Mouse (Mus musculus): Measurements from ENCODE around the gene Lrrc36.

Gene Lrrc36

DNA sequence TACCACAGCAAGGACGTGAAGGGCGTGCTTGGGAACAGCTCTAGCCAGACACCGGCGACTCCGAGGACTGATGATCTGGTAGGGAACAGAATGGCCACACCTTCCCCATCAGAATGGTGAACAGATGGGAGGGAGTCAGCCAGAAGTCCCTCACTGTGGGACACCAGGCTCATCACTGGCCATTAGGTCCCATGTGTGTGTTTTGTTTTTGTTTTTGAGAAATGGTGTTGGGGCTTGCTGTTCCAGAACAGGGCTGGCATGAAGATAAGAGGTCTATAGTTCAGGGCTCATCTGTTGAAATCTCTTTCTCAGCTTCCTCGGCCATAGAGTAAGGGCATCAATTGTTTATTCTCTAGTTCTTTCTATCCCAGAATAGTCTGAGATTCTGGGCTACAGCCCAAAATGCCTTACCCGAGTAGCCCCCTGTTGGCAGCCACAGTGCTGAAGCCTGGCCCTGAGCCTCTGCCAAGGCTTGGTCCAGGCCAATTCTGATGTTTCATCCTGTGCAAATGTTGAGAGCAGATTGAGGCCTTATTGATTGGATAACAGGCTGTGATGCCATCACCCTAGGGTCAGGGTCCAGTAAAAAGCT lies 53.4 kb downstream of the Lrrc36 start:
- no peak for DNase-seq (ENCODE audit: low read depth)

DNA sequence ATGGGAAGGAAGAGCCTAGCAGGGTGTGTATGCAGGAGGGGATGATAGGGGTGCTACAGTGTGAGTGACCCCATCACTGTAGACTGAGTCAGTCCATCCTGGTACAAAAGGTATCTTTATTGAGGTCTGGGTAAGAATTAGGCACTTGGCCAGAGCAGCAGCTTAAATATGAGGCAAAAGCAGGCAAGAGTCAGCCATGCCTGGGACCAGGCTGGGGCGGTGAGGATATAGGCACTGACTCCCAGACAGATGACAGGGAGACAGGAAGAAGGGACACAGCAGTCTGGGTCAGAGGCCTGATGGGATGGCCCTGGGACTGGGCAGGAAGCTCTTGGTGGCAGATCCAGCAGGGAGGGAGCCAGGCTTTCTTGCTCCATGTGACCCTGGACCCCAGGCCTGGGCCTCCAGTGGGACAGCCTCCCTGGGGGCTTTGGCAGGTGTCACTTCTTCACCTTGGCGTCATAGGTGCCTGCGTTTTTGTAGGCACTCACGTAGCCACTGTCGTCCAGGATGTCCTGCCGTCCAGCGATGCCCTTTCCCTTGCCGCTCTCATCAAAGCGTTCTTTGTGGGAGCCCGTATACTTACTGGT lies 54.1 kb downstream of the Lrrc36 start:
- DNase-seq (ENCODE audit: low read depth): no peak

DNA sequence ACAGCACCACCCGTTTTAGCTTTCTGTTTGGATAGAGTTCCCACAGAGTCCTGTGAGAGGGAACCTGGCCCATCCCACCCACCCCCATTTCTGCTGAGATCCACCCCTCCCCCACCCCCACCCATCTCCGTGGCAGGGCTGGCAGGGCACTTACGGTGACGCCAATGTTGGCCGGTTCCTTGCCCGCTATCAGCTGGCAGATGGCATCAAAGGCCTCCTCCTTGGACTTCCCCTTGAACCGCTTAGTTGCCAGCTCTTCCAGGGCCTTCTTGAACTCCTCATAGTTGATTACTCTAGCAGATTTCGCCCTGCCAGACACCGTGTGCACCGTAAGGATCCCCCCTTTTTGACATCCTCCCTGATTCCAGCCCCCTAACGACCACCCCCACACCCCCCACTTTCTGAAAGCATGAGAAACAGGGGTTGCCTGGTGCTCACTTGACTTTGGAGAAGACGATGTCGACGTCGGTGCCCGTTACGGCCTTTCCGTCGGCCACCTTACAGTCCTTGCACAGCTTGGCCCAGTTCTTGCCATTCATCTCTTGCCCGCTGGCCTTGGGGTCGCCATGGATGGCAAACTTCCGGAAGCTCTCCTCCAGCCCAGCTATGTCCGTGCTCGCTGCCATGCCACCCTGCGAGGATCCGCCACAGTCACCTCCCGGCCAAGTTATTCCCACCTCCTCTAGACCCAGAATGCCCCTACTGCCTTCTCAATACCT lies 54.8 kb downstream of the Lrrc36 start:
- no peak for DNase-seq (ENCODE audit: low read depth)

DNA sequence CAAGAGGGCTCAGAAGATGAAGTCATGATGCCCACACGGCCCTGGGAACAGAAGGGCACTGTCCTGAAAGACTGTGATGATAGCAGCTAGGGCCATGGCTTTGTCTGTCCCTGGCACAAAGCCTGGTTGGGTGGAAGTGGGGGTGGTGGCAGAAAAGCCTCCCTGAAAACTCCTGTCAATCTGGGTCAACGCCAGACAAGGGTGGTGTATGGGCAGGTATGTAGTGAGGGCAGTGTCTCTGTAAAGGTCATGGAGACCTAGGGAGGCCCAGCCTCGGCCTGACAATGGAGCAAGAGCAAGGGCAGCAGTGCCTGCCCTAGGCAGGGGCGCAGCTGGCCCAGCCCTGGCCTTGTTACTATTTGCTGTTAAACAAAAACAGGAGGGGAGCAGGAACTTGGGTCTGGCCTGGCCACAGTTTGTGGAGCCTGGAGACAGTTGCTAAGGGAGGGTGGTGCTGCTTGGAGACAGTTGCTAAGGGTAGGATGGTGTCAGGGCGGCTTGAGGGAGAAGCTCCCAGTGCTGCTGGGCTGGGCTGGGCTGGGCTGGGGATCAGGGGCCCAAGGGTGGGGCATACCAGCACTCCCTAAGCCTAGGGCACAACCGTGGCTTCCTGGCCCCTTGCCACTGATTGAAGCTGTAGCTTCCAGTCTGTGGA lies 55.8 kb downstream of the Lrrc36 start:
- no peak for DNase-seq (ENCODE audit: low read depth)

DNA sequence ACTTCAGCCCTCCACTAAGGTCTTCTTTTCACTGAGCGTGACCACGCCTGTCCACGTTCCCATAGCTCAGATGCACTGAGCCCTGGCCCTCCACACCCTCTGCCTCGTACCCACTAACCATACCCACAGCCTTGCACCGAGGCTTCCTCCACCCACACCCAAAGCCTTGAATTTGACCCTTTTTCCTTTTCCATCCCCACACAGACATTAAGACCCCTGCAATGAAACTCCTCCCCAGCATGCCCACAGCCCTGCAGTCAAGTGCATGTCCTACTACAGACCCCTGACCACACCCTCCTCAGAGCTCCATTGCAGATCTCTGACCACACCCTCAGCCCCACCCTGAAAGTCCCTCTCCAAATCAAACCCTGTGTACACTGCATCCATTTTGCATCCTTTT lies 56.4 kb downstream of the Lrrc36 start:
- DNase-seq (ENCODE audit: low read depth): no peak

DNA sequence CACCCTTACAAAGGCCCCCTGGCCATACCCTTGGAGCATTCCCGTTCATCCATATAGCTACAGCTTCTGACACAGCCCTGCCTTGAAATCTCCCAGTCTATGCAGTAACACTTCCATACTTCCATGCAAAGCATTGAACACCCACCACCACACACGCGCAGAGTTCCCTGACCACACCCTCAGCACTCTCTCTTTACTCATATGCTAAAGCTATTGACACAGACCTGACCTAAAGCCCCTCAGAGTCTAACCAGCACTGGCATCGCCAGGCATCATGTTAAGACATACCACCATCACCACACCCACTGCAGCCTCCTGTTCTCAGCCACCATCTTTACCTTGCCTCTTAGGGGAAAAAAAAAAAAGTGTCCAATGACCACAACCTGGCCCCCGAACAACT lies 56.9 kb downstream of the Lrrc36 start:
- no peak for DNase-seq (ENCODE audit: low read depth)

DNA sequence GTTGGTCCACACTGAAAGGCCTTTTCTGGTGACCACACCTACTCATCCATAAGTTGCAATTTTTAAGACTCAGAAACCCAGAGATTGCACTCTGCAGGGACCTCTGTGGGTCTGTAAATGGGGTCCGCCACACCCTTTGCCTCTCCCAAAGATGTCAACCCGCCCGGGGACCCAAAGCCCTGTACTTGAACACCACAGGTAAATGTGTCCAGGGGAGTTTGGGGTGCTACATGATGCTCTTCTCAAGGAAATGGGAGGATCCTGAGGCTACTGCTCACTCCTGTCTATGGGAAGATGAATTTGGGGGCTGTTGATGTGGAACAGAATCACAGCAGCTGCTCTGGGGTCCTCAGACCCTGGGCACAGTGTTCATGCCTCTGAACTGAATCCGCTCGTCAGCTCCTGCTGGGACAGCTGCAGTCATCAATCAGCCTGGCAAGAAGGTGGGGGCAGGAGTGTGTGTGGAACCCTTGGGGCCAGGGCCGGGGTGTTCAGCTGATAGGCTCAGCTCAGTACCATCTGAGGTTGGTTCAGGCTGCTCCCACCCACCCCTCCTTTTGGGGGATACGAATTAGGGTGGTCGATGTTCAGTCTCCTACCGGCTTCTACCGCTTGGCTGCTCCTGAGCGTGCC lies 57.4 kb downstream of the Lrrc36 start:
- no peak for DNase-seq (ENCODE audit: low read depth)

DNA sequence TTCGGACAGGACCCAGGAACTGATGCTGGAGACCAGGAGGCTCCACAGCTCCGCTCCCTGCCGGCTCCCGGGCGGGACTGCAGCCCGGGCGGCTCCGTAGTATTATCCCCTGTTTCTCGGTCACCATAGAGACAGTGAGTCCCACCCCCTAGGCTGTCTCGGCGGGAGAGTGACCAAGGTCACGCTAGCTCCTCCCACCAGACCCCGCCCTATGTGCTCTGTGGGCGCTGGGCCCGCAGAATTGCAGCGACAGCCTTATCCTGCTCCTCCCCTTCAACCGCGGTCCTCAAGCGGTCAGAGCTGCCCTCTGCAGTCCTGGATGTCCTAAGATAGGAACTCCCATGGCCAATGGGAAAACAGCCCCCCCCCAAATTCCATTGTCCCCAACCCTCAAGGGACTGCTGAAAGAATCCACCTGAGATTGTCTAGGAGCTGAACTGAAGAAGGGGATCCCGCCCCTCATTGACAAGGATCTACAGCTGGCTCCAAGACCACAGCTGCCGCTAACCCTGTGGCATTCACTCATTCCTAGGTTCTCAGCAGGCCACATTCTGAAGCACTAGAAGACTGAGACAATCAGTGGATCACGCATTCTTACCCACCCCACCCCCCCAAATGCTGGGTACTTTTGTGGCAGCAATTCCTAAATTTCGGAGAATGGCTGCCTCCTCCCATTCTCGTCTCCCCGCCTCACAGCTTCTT lies 58.1 kb downstream of the Lrrc36 start, which contains the start of gene Tppp3:
Tppp3 (minus strand) TSS at position 213 of the 702 bp plus-strand sequence.
- DNase-seq (ENCODE audit: low read depth): peak; percentile 51

DNA sequence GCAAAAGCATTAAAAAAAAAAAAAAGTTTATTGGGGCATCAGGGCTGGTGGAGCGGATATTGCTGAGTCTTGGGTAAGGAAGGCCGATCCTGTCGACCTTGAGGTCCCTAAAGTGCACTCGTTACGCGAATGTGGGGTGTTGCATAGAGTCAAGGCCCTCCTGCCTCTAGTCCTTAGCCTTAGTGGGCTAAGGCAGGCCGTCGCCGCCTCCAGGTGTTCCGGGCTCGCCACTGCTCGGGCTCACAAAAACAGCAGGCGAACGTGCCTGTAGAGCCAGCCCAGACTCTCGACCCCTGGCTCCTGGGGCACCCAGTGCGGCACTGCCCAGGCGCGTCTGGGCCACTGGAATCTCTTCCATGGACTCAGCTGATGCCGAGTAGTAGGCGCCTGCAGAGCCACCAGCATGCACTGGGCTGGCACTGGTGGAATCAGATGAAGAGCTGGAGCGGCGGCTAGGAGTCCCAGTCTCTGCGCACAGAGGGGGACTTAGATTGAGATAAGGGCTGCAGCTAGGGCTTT lies 59.1 kb downstream of the Lrrc36 start:
- no peak for DNase-seq (ENCODE audit: low read depth)

DNA sequence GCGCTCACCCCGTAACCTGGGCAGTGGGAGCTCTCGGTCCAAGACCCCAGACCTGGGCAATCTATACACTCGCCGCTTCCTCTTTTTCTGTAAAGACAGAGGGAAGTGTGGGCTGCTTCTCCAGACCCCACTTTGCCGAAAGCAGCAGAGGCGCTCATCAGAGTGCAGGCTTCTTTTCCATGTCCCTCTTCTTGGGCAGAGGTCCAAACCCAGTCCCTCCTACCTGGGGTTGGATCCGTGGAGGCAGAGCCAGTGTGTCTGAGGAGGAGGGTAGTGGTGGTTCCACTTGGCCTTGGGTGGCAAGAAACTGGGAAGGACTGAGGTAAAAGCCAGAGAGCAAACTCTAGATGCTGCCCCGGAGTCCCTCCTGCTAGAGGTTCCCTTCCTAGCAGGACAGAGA lies 59.6 kb downstream of the Lrrc36 start:
- no peak for DNase-seq (ENCODE audit: low read depth)

DNA sequence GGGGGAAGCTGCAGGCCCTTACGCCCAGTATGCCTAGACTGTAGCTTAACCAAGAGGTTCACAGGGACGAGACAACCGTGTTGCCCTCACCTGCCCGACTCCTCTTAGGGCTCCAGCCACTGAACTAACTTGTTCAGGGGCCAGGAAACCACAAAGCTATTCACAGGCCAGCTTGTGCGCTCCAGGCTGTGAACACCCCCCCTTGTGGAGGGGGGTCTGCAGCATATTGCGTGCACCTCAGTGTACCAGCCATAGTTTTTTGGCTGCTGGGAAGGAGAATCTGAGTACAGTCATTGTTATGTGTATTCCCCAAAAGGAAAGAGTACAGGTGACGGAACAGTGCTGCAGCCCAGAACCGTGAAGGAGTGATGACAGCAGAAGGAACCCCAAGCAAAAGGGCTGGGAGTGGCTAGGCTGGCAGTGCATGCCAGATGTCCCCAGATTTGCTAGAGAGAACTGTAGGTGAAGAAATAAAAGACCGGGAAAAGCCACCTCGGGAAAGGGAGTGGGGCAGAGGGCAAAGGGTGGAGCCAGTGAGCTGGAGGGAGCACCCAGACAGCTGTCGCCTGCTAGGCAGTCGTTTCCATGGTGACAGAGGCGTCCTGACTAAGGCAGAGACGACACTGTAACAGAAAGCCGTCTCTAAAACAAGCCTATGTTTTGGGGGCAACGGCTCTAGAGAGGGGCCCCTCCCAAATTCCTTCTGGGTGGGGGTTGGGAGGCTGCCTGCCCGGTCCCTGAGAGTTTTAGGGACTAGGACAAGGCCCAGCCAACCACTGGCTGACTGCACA lies 60.6 kb downstream of the Lrrc36 start:
- DNase-seq (ENCODE audit: low read depth): no peak

DNA sequence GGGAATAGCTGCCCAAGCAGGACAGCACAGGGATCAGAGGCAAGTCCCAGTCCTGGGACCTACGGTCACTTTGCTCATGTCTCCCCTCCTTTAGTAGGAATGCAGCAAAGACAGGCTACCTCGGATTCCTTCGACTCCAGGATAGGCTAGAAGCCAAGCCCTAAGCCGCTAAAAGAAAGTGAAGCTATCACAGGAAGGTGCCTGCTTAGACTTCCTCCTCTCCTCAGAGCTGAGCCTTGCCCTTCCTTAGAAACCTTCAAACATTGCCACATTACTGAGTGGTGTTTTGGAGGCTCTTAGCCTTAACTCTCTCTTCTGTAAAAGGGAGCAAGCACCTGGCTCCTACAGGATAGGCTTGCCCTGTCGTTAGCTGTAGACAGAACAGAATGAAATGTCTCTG lies 61.3 kb downstream of the Lrrc36 start:
- no peak for DNase-seq (ENCODE audit: low read depth)

DNA sequence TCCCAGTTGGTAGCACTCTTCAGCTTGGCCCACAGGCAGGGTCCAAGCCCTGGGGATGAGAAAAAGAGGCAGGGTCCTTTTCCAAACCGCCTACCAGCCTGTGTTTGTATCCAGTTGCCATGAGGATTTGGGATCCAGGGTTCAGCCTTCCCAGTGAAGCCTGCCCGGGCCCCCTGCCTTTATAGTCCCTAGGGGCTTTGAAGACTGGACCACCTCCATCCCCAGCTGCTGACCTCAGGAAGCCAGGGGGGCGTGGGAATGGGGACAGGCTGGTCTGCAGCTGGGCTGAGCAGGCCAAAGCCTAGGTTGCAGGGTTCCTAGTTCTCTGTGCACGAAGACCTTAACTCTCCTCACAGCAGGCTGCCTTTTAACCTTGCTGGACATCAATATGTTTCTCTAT lies 61.9 kb downstream of the Lrrc36 start:
- DNase-seq (ENCODE audit: low read depth): no peak

DNA sequence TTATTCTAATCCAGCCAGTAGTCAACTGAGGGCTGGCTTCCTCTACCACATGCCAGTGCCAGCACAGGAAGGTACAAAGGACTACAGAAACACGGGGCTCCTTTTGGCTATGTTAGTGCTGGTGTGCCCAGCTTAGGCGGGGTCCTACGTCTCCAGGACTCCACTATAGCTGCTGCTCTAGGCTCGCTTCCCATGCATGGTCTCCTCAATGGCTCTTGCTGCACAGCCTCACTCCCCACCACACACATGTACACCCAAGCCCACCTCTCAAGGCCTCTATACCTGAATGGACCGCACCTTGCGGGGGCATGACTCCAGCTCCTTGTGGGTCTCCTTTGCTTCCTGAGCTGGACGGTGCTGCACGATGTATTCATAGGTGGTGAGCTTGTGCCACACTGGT lies 62.4 kb downstream of the Lrrc36 start:
- DNase-seq (ENCODE audit: low read depth): no peak

DNA sequence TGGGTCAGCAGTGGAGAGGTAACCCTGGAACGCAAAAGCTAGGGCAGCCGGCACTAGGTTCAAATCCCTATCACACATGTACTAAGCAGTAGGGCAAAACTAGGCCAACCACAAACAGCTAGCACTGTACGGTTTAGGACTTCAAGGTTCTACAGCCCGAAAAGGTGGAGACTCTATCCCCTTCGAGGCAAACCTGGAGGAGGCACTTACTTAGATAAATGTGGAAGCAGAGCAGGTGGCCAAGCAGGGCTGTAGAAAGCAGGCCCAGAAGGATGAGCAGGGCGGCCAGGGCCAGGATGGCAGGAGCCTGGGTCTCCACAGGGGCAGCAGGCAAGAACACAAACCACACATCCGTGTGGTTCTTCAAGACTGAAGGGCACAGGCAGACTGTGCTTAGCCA lies 62.8 kb downstream of the Lrrc36 start:
- DNase-seq (ENCODE audit: low read depth): no peak

DNA sequence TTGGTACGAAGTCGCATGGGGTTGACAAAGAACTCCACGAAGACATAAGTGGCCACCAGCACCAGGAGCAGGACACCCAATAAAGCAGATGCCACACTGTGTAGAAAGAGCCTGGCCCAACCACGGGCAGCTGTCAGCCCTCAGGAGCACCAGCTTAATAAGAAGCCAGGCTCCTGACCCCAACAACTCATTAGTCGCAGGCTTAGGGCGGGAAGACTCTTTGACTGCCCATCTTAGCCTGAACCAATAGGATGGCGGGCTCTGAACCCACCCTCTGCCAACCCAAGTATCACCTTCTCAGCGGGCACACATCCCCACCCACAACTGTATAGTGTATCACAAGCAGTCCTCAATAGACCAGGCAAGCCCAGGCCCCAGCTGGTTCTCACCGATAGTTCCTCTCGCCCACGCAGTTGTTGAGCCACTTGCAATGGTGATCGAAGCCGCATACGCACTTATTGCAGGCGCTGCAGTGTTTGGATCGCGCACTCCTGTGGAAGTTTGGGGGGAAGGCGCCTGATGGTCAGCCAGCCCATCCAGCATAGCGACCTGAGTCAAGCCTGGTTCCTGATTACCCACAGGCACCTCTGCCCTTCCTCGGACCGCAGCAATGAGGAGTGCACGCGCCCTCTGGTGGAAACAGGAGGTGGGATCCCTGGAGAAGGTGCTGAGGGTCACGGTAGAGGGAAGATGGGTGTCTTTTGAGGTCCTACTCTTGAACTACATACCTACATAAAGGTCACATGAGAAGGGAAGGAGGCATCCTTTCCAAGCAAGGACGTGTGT lies 63.5 kb downstream of the Lrrc36 start:
- no peak for DNase-seq (ENCODE audit: low read depth)

DNA sequence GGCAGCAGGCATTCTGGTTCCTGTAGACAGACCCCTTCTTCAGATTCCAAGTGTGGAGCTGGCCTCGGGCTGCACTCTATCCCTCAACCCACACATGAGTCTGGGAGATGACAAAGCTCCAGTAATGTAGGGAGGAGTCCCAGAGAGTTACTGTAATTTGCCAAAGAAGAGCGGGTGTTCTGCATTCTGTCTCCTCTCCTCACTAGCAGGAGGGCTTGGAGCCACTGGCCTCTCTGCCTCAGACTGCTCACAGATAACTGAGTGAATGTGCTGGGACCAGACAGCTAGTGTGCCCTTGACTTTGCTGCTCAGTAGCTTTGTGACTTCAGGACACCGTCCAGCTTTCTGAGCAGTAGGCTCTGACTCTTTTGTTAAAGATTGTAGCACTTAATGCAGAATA lies 64.4 kb downstream of the Lrrc36 start:
- no peak for DNase-seq (ENCODE audit: low read depth)

DNA sequence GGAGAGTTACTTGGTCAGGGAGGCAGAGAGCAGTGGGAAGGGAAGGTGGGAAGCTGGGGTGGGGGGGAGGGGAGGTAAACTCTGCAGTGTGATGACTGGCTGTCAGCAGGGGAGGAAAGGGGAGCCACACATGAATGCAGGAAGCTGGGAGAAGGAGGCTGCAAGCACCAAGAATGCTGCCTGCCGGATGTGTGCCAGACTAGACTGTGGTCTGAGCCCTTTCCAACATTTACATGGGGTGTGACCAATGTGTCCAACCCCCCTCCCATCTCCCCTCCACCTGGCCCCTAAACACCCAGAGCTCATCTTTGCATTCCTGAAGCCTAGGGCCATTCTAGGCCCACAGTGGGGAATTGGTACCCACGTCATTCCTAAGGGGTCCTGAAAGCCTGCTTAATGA lies 67.6 kb downstream of the Lrrc36 start:
- no peak for DNase-seq (ENCODE audit: low read depth)

DNA sequence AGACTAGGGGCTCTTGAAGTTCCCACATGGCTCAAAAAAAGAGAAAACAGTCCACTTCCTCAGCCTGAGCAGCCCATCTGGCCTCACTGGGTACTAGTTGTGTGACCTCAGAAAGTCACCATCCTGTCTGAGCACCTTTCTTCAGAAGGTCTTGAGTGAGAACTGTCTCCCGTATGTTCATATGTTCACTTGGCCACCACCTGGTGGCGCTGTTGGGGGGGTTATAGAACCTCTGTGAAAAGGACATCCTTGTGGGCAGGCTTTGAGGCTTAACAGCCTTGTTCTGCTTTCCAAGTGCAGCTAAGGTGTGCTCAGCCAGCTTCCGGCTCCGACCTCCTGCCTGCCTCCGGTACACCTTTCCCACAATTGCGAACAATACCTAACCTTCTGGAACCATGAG lies 68.1 kb downstream of the Lrrc36 start:
- peak; percentile 53 for DNase-seq (ENCODE audit: low read depth)

DNA sequence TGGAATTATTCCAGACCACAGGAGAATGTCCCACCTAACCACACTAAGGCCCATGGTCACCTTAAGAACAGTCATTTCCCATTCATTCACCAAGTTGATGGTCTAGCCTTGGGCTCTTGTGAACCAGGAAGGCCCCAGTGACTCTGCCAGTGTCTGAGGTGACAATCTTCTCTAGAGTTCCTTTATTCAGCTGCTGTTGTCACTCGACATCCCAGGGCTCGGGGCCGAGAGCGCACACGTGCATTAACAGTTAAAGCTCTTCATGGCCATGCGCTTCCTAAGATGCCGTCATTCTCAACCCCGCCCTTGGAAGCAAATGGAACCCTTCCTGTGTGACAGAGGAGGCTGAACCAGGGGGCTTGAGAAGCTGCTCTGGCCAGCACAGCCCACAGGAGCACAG lies 68.8 kb downstream of the Lrrc36 start:
- no peak for DNase-seq (ENCODE audit: low read depth)

Data from induced T-regulatory cell, adult 2 months (primary cell).